Mouse (Mus musculus): ENCODE measurements around the gene Tsg101.
"Not testable (repeated sequence)": the region's sequence is repeated elsewhere in the genome, so short reads cannot be mapped to it uniquely, and the experiment has no call there.

The Tsg101 gene

DNA sequence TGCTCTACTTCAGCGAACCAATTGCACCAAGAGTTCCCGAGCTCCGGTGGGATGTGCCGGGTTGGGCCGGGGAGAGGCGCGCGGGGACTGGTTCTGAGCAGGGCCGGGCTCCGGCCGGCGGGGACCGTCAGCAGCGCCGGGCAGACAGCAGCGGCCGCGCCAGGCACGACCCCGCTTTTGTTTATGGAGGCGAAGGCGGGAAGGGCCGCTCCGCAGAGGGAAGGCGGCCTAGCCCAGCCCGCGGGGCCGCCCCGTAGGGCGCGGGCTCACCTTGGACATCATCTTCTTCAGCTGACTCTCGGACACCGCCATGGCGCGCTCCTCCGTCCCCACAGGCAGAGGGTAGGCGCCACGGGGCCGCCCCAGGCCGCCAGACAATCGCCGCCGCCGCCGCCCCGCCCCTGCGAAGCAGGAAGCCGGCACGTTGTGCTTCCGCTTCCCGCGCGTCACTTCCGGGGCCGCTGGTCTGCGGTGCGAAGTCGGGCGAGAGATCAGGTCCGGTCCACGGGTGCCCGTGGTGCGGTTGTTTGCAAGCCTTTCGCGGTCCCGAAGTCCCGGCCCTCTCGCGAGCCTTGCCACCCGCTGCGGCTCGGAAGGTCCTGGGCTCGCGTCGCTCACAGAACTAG, at the start of gene Tsg101:
Gene Tsg101 (minus strand): TSS at position 419 of the 626 bp plus-strand sequence.
- peak; percentile 92 for DNase-seq (ENCODE audit: low spot score)

GRCm38 (mm10) chr7:46964070-46964469, 44.3 kb upstream of the Tsg101 start:
- DNase-seq (ENCODE audit: low spot score) = no peak

DNA sequence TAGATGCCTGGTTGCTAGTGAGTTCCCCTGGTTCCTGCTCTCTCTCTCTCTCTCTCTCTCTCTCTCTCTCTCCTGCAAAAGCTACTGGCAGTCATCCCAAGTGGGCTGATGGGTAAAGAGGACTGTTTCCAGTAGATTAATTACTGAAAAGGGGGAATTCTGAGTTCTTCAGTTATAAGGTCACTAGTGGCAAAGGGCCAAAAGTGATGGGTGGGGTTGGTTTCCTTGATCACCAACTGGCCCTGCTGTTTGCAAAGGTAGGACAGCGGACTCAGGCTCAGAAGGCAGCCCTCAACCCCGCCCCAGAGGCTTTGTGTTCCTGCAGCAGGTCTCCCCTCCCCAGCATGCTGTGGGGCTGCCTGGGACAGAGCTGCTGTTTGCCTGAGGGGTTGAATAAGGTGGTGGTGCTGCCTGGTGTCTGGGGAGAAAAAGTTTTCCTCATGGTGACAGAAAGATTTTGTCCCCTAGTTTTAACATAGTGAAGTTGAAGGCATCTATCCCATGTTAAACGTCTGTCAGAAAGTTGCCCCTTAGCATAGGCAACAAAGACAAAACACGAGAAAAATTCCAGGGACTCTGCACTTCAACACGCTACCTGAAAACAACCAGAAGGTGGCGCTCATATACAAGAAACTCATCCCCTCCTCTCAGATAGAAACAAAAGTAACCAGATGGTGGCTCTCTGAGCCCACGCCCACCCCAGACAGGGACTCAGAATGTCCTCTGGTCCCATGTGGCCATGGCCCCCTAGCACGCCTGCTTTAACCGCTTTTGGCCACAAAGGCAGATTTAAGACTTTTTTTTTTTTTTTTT, 43.2 kb upstream of the Tsg101 start:
- DNase-seq (ENCODE audit: low spot score) = peak; percentile 95

GRCm38 (mm10) chr7:46962132-46962531, 42.4 kb upstream of the Tsg101 start:
- no peak for DNase-seq (ENCODE audit: low spot score)

DNA sequence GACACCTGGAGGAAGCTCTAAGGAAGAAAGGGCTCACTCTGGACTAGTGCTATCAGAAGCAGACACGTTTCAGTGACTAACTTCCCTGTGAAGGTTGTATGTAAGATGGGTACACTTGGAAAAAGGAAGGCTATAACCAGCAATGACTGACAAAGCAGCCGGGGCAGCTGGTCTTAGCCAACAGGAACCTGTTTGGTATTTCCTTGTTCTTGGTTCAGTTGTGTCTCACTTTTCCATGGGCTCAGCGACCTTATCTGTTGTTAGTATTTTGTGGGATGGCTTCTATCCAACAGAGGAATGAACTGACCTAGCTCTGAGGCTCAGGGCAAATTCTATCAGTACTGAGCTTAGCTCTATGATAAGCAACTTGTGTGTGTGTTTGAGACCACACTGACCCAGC, 41.2 kb upstream of the Tsg101 start:
- no peak for DNase-seq (ENCODE audit: low spot score)

DNA sequence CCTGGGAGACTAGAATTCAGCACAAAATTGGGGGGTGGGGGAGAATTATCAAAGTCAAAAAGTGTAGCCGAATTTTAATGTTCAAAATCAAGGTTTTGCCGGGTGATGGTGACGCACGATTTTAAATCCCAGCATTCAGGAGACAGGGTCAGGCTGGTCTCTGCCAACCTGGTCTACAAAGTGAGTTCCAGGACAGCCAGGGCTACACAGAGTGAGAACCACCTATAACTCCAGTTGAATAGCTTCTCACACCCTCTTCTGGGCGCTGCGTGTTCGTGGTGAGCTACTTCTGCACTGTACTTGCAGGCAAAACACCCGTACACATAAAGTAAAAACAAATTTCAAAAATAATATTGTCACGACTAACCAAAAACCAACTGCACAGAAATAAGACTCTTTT, 39.1 kb upstream of the Tsg101 start:
- DNase-seq (ENCODE audit: low spot score) = no peak

DNA sequence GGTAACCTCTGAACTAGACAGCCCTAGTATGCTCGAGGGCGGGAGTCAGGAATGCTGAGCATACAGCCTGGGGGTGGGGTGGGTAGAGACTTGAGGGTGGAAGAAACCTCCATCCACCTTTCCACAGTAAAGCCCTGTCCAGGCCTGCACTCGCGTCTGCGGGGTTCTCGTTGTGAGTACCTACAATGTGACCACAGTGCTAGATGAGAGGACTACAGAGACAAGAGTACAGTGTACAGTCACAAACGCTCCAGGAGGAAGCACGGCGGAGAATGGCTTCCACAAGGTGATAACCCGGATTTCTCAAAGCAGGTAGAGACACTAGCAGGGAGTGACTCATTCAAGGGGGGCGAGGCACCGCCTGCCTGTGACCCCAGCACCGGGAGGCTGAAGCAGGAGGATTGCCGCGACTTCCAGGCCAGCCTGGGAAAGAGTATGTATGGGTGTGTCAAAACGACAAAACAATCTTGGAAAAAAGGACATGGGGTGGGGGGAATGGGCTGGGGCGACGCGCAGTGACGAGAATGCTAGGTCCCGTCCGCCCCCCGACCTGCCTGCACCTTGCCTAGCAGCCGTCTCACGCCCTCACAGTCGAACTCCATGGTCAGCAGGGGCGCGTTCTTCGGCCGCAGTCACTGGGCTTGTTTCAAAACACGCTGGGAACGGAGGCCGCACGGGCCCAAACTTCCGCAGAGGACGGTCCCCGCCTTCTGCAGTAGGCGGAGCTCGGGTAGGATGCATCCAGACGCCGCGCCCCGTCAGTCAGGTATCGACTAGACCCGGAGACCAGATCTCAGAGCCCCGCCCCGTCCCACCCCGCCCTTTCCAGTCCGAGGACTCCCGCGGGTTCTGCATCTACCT, 38.3 kb upstream of the Tsg101 start, which contains the start of gene Uevld:
Gene Uevld (minus strand): TSS at position 697 of the 861 bp plus-strand sequence.
- peak; percentile 97 for DNase-seq (ENCODE audit: low spot score)

- peak; percentile 49 for DNase-seq (ENCODE audit: low spot score)
These were observed 16.1 kb upstream of the Tsg101 start for GRCm38 (mm10) chr7:46935847-46936246.

DNA sequence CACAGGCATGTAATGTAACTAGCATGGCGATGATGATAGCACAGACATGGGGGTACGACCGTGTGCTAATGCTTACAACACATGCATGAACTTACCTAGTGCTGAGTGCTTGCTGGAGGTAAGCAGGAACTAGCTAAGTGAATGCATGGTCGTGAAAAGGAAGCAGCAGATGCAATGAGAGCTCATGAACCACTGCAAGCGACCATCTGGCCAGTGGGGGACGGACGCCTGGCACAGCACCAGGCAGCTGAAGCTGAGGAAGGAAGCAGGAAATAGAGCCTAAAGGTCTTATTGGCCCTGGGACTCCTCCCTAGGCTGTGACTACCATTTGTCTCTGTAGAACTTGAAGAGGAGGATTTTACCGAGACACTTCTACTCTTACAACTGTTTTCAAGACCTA, 15.0 kb upstream of the Tsg101 start:
- DNase-seq (ENCODE audit: low spot score) = no peak

DNA sequence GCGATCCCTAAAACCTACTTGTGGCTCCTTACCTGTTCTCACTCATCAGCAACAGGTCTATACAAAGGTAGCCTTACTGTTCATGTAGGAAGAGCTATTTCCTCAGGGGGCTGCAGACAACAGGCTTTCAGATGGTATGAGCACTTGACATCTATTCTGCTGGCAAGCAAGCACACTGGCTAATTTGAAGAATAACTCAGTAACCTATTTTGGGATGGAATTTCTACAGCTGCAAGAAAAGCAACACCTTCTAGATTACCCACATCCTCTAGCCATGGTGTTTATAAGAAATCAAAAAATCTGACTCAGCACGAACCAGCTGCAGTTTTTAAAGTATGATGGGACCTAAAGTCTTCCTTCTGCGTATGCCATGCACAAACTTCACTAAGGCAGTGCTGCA, 11.6 kb upstream of the Tsg101 start:
- DNase-seq (ENCODE audit: low spot score) = no peak

DNA sequence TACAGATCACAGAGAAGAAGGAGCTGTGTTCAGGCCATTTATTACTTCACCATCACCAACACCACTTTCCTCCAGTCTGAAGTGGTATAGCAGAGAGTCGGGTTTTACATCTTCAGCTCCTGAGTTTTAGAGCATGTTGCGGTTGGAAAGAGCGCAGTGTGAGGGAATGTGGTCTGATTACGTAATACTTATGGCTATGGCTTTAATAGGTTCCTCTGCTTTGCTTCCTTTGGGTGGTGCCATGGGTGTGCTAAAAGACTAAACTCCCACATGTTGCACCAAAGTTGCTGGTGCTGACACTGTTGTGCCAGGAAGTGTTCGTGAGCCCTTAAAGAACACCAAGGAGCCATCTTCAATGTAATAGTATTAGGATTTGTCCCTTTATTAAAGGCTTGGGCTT, 8.5 kb upstream of the Tsg101 start:
- DNase-seq (ENCODE audit: low spot score) = no peak

GRCm38 (mm10) chr7:46922075-46922474, 2.3 kb upstream of the Tsg101 start:
- no peak for DNase-seq (ENCODE audit: low spot score)

DNA sequence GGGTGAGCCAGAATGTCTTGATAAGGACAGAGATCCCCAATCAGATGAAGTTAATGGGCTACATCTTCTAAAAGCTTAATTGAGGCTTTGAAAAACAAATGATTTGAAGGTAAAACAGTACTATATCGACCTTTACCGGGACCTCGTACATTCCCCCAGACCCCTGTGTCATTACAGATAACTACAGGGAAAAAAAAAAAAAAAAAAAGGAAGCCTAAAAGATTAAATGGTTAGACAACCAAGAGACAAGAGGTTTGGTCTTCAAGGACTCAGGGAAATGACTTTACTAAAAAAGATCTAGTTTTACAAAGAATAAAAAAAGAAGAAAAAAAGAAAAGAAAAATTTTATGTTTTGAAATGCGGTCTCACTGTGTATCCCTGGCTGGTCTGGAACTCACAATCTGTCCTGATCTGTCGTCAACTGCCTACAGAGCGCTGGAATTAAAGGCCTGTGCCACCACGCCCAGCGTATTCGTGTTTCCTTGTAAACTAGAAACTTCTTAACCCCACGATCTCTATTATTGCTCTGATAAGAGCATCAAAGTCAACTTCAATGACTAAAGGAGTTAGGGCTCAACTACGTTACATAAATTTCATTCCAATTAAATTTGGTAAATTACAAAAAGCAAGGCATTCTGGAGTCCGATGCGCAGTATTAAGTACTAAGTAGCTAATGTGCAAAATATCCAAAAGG, 944 bp downstream of the Tsg101 start:
- peak; percentile 65 for DNase-seq (ENCODE audit: low spot score)

- DNase-seq (ENCODE audit: low spot score) = no peak
These were observed 3.4 kb downstream of the Tsg101 start for GRCm38 (mm10) chr7:46916376-46916775.

GRCm38 (mm10) chr7:46911250-46911649, 8.5 kb downstream of the Tsg101 start:
- no peak for DNase-seq (ENCODE audit: low spot score)

DNA sequence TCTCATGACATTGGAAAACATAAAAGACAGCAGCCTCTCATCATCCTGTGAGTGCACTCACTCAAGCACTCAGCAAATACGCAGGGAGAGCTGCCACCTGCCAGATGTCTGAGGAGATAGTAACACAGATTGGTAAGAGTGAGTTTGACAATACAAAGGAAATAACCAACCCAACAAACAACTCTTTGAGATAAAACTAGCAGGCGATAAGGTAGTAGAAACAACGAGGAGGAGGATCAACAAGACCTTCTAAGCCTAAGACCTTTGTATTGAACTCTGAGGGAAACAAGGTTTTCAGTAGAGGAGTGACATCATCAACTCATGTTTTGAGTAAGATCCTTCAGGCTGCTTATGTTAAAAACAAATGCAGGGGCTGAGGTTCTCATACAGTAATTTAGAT, 20.4 kb downstream of the Tsg101 start:
- no peak for DNase-seq (ENCODE audit: low spot score)

DNA sequence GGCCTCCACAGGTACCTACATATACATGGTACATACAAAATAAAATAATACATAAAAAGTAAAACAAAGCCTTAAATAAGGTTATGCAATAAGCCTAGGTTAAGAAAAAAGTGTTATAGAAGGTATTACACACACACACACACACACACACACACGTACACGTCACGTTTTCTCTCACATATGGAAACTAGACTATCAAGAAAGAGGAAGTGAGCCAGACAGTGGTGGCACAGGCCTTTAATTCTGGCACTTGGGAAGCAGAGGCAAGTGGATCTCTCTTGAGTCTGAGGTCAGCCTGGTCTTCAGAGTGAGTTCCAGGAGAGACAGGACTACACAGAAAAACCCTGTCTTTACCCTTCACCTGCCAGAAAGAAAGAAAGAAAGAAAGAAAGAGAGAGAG, 24.3 kb downstream of the Tsg101 start:
- DNase-seq (ENCODE audit: low spot score) = no peak

GRCm38 (mm10) chr7:46883304-46883703, 36.5 kb downstream of the Tsg101 start:
- DNase-seq (ENCODE audit: low spot score) = no peak

GRCm38 (mm10) chr7:46881941-46882340, 37.8 kb downstream of the Tsg101 start:
- not testable (repeated sequence) for DNase-seq (ENCODE audit: low spot score)

GRCm38 (mm10) chr7:46880992-46881391, 38.8 kb downstream of the Tsg101 start:
- no peak for DNase-seq (ENCODE audit: low spot score)

DNA sequence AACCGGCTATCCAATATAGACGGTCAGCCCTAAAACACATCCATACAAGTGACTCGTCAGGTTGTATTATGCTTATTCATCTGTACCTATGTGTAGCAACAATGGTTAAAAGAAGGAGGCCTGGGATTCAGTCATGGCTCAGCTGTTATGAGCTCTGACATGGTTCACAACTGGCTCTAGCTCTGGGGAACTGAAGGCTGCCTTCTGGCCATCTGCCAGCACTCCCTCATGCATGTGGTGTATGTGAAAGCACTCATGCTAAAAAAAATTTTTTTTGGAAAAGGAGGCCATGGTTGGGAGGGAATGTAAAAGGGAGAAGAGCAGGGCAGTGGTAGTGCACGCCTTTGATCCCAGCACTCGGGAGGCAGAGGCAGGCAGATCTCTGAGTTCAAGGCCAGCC, 39.9 kb downstream of the Tsg101 start:
- DNase-seq (ENCODE audit: low spot score) = no peak

DNA sequence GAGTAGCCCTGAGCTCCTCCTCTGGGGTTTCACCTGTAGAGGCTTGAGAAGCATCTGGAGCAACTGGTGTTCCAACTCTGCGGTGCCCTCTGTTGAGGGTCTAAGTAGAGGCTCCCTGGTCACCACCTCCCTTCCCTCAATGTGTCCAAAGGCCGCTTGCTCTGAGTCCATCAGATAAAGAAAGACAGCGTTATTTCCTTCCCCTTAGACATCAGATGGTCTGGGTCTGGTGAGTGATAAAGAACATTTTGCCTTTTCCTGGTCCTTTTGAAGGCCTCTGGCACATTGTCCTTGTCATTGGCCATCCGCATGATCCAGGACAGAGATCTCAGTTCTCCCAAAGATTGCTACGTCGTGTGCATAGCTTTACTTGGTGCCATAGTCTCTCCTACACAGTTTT, 42.5 kb downstream of the Tsg101 start:
- DNase-seq (ENCODE audit: low spot score) = no peak
